Mouse (Mus musculus) heart, adult 2 months (tissue): ENCODE measurements around the gene Gm2310.

Experiments
- CTCF ChIP-seq: fragments of 200-600 bp; IDR thresholded peaks from 2 replicates; pipeline ENCODE4 v1.8.1; 2022; ENCODE audit warnings: antibody characterized with exemption, mild to moderate bottlenecking, moderate library complexity
- EP300 ChIP-seq: fragments of 200-500 bp; IDR thresholded peaks from 2 replicates; pipeline ENCODE4 v1.6.1; 2011; ENCODE audit warnings: low read depth, low read length, control low read depth; ENCODE audit not compliant: insufficient read depth
- POLR2A ChIP-seq: fragments of 200-500 bp; IDR thresholded peaks from 2 replicates; pipeline ENCODE4 v1.6.1; 2011; ENCODE audit warnings: mild to moderate bottlenecking, low read depth, low read length, control low read depth; ENCODE audit not compliant: insufficient read depth

DNA sequence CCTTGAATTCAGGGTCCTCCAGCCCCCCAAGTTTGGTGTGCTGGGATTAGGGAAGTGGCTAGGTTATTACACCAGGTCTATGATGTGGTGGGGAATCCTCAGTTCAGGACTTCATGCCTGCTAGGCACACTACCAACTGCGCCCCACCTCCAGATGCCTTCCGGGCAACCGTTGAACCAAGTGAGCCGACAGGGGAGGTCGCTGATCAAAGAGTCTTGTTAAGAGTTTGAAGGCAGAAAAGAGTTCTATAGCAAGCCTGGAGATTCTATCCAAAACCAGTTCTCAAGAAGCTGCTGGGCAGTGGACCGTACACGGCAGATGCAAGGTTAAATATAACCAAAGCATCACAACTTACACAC lies 48.5 kb upstream of the Gm2310 start:
- TF ChIP-seq CTCF (no peak), EP300 (no peak), POLR2A (no peak)
